Mouse (Mus musculus) macrophage (primary cell): Measurements from ENCODE around the gene Usp40. TPM values are rescaled to one million over a fixed set of nuclear protein-coding genes. Genes with fewer than 3 reads are reported as not detected.

Experiments used
- H3K27ac ChIP-seq: fragments of 350-480 bp; formaldehyde crosslinking; 2 replicates; pipeline ENCODE4 v1.9.0; 2021
- H3K36me3 ChIP-seq: fragments of 350-480 bp; formaldehyde crosslinking; 2 replicates; pipeline ENCODE4 v1.9.0; 2021; ENCODE audit errors: inconsistent target
- H3K4me3 ChIP-seq: fragments of 350-480 bp; formaldehyde crosslinking; 2 replicates; pipeline ENCODE4 v1.9.0; 2021; ENCODE audit errors: inconsistent target
- H3K79me2 ChIP-seq: fragments of 350-480 bp; formaldehyde crosslinking; 2 replicates; pipeline ENCODE4 v1.9.0; 2021; ENCODE audit errors: inconsistent target
- WGBS: methylation state at CpG from one replicate; pipeline ENCODE4 v1.1.7; 2026; ENCODE audit warnings: inconsistent platforms; ENCODE audit not compliant: missing documents; 5-methylcytosine and 5-hydroxymethylcytosine counted together
- polyA plus RNA-seq: library from polyadenylated mRNA; stranded (reverse); fragments of 250-400 nt; gene quantifications from 3 replicates; pipeline ENCODE4 v1.2.4, GENCODE M21; 2018; ENCODE audit warnings: inconsistent platforms

The Usp40 gene
- polyA plus RNA-seq, 1 experiment from 2014 or later, result 11.4 TPM

DNA sequence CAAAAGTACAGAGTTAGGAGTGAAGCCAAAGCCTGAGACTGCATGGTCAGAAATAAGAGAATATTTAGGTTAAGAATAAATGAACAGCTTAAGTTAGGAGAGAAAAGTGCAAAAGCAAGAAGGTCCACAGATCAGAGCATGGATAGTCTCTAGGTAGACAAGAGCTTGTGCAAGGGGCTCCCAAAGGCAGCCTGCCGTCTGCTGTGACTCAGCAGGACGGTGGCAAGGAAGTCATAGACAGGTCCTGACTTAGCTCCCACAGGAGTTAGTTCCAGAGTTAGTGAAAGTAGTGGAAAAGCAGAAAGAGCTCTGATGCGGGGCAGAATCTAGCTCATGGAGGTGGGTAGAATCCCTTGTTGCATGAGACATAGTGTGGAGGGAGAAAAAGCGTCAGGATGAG is 38.0 kb downstream of the Usp40 start:
- Histone ChIP-seq H3K36me3 (peaks cover 27% of the 10 kb centered on the region), H3K27ac (no peak overlapping the region), H3K79me2 (no peaks in the 10 kb centered on the region), H3K4me3 (no peak overlapping the region)
- WGBS, result 88% methylated on average over 4 of the region's 4 CpGs

DNA sequence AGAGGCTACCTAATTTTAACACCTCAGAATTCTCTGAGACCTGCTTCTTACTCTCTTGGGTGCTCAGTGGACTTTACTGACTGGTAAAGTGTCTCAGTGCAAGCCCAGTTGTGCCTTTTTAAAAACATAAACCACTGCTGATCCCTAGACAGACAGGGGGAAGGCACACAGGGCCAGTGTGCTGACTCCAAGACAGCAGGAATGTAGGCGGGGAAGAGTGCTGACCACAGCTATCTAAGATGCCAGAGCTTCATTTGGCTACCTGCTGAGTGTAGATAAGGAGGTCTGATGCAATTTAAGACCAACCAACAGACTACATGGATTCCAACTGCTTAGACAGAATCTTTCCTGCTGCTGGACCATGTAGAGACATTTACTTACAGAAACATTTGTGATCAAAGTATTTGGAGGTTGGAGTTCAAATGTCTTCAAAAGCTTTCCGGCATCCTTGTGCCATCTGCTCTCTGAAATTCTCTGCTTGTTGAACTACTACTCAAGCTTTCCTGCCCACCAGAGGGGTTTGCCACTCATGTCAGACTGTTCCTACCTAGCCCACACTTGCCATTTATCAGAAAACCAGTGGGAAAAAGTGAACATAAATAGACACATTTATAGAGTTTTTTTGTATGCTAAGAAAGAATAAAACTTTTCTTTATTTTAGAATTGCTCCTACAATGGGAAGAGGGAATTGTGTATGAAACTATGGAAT is 46.7 kb downstream of the Usp40 start:
- Histone ChIP-seq H3K36me3 (peaks cover 29% of the 10 kb centered on the region; the same call in 1 of the 2 replicates), H3K79me2 (no peaks in the 10 kb centered on the region), H3K4me3 (no peak overlapping the region), H3K27ac (no peak overlapping the region)
- WGBS, result 86% methylated on average over 2 of the region's 2 CpGs

DNA sequence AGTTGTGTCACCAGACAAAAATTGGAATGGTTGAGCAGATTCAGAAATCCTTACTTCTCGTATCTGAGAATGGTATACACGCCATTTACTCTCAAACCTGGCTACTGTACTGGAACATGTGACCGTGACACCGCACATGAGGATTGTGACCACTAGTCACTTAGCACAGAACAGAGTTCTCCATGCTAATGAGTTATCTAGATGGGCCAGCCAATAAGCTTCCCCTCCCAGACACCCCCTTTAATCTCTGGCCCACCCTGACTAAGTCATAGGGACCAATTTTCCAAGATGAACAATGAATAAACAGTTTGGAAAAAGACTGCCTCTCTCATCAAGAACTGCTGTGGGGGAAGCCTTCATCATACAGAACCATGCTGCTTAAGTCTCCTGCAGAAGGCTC is 47.6 kb downstream of the Usp40 start:
- Histone ChIP-seq H3K79me2 (no peaks in the 10 kb centered on the region), H3K36me3 (peaks cover 37% of the 10 kb centered on the region), H3K27ac (peak overlapping the region; percentile 60), H3K4me3 (no peak overlapping the region)
- 91% methylated on average over 4 of the region's 4 CpGs for WGBS

DNA sequence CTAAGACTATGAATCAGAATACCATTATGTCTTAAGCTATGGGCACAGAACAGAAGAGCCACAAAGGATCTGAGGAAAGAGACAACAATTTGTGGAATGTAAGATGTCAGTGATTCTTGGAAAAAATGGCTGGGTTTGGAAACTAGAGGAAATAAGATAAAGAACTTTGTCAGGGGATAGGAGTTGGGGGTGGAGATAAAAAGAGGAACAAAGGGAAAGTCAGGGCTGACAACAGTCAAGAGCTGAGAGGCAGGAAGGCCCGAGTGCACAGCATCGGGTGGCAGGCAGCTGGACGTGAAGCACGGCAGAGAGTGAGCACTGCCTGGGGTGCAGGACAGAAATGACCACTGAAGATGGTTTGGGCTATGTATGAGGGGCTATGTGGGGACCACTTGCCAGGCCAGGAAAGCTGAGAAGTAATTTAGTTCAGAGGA is 48.3 kb downstream of the Usp40 start:
- H3K4me3 ChIP-seq, result no peak overlapping the region

DNA sequence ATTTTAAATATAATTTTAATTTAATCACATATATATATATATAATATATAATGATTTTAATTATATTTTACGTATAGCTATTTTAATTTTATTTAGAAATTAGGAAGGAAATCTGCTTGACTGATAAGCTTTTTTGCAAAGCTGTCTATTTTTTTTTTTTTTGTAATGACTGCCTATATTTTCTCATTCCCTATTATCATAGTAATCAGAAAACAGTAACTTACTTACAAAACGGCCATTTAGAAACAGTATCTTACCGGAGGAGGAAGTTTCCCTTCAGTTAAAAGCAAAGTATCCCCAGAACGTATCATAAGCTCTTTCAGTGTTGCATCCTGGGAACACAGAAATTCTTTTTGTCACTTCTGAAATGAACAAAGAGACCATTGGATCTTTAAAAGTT is 48.8 kb downstream of the Usp40 start:
- peak overlapping the region; percentile 60 for H3K27ac ChIP-seq
- peaks cover 34% of the 10 kb centered on the region for H3K36me3 ChIP-seq
- no peaks in the 10 kb centered on the region for H3K79me2 ChIP-seq
- WGBS, result 17% methylated on average over 3 of the region's 4 CpGs
- no peak overlapping the region for H3K4me3 ChIP-seq

More for the DNA sequence above, 48.3 kb downstream of the Usp40 start:
- H3K79me2 ChIP-seq, result no peaks in the 10 kb centered on the region
- peaks cover 34% of the 10 kb centered on the region for H3K36me3 ChIP-seq
- peak overlapping the region; percentile 60 for H3K27ac ChIP-seq
- 0% methylated on average over 4 of the region's 4 CpGs for WGBS

DNA sequence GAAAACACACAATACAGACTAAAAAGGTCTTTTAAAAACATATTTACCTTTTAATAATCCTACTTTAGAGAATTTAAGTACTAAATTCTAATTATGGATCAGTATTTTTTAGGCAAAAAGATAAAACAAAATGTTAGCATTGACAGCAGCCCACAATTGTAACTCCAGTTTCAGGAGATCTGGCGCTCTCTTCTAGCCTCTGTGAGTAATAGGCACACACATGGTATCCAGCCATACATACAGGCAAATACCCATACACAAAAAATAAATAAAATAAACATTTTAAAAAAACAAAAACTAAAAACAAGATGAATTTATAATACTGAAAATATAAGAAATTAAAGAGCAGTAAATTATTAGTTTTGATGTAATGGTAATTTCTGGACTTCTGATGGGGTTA is 49.4 kb downstream of the Usp40 start:
- Histone ChIP-seq H3K79me2 (no peaks in the 10 kb centered on the region), H3K4me3 (no peak overlapping the region), H3K27ac (no peak overlapping the region), H3K36me3 (peaks cover 30% of the 10 kb centered on the region)
- WGBS, result 94% methylated on average over 1 of the region's 1 CpGs

DNA sequence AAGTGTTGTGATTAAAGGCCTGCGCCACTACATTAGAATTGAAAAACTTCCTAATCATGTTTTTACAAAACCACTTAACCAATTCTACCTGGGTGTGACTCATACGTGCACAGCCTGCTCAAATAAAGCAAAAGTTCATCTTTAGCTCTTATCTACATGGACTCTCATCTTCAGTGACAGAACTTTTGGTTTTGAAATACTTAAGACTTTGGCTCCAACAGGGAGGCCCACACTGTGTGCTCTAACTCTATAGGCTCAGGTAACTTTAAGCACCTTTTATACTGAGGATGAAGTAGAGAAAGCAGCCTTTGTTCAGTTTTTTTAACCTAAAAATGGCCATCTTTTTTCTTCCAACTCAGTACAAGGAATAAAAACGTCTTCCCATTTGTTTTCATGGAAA is 55.3 kb downstream of the Usp40 start:
- no peak overlapping the region for H3K4me3 ChIP-seq
- no peak overlapping the region for H3K27ac ChIP-seq
- WGBS, result 94% methylated on average over 3 of the region's 3 CpGs
- peaks cover 65% of the 10 kb centered on the region for H3K36me3 ChIP-seq
- no peaks in the 10 kb centered on the region for H3K79me2 ChIP-seq

DNA sequence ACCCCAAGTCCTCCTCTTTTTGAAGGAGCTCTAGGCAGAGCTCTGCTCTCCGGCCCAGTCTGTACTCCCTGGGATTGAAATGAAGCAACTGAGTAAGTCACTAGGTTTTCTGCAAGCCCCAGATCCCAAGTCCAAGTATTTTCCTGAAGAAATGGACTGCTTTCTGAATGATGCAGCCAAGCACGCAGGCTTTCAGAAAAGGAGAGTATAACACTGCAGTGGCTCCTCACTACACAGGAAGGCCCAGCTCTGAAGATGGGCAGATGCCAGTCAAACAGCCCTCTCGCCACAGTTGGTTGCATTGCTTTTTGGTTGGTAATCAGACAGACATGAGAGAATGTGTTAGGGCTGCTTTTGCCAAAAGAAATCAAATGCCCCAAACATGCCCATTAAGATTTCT is 56.7 kb downstream of the Usp40 start:
- H3K79me2 ChIP-seq, result no peaks in the 10 kb centered on the region
- peaks cover 67% of the 10 kb centered on the region for H3K36me3 ChIP-seq
- no peak overlapping the region for H3K27ac ChIP-seq
- no peak overlapping the region for H3K4me3 ChIP-seq
- 100% methylated on average over 3 of the region's 3 CpGs for WGBS

DNA sequence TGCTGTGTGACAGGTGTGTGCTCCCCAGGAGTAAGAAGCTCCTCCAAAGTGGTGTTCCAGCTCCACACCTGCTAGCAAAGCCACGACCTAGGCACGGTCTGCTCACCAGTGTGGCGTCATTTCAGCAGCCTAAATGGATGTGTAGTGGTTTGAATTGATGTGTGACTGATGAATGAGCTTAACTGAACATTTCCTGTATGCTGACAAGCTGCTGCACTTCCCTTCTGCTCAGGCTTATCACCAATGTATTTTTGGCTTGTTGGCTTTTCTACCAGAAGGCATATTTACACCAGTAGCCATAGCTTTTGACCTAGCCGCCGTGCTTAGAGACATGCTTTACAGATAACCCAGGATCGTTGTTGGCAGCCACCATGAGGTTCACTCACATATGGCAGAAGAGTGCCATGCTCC is 60.7 kb downstream of the Usp40 start:
- Histone ChIP-seq H3K36me3 (peaks cover 97% of the 10 kb centered on the region), H3K27ac (no peak overlapping the region), H3K4me3 (no peak overlapping the region), H3K79me2 (no peaks in the 10 kb centered on the region)
- WGBS, result 17% methylated on average over 6 of the region's 6 CpGs

DNA sequence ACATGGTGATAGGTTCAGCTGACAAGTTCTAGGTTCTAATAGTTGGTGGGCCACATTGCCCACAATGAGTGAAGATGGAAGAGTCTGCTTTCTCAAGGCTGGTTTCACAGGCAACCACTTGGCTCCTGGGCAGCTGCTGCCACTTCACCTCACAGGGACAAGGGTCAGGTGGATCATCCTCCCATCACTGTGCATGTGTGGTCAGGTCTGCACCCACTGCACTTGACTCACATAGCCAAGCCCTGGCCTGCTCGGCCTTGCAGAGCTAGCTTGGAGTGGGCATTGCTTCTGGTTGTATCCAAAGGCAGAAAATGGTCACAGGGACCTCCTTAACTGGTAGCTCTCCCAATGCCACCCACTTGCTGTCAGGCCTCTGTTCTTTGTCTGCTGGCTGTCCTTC is 66.6 kb downstream of the Usp40 start:
- no peak overlapping the region for H3K4me3 ChIP-seq
- 100% methylated on average over 1 of the region's 1 CpGs for WGBS
- peaks cover 99% of the 10 kb centered on the region for H3K36me3 ChIP-seq
- no peaks in the 10 kb centered on the region for H3K79me2 ChIP-seq
- no peak overlapping the region for H3K27ac ChIP-seq

DNA sequence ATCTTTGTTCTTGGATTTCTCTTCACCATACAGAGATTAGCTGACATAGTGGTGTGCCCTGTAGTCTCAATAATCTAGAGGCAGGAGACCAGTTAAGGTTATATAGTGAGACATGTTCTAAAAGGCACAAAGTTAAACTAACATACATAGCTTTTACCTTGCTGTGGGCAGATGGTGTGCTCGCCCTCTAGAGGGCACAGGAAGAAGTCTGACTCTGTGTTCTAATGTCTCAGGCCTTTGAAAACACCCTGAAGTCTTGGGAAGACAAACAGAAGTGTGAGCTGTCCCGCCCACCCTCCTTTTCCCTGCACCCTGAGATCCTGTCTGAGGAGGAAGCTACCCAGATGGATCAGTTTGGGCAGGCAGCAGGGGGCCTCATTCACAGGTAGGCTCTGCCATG is 71.8 kb downstream of the Usp40 start:
- H3K36me3 ChIP-seq, result peaks cover 83% of the 10 kb centered on the region
- WGBS, result 78% methylated on average over 1 of the region's 2 CpGs
- H3K27ac ChIP-seq, result no peak overlapping the region
- no peaks in the 10 kb centered on the region; the same call in 1 of the 2 replicates for H3K79me2 ChIP-seq
- H3K4me3 ChIP-seq, result no peak overlapping the region

DNA sequence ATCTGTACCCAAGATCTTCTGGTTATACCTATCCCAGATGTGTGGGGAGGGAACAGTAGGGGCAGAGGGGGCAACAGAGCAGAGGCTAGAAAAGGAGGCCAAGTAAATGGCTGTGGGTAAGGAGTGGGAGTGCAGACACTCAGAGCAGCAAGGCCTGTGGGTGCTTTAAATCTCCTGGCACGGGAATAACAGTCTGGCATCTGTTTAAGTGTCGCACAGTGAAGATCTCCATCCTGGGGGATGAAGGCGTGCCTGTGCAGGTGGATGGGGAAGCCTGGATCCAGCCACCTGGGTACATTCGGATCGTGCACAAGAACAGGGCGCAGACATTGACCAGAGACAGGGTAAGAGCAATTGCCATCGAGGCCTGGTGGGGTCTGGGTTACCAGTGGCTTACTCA is 72.3 kb downstream of the Usp40 start:
- 94% methylated on average over 7 of the region's 7 CpGs for WGBS
- Histone ChIP-seq H3K79me2 (no peaks in the 10 kb centered on the region; the same call in 1 of the 2 replicates), H3K27ac (no peak overlapping the region), H3K4me3 (no peak overlapping the region), H3K36me3 (peaks cover 83% of the 10 kb centered on the region)

DNA sequence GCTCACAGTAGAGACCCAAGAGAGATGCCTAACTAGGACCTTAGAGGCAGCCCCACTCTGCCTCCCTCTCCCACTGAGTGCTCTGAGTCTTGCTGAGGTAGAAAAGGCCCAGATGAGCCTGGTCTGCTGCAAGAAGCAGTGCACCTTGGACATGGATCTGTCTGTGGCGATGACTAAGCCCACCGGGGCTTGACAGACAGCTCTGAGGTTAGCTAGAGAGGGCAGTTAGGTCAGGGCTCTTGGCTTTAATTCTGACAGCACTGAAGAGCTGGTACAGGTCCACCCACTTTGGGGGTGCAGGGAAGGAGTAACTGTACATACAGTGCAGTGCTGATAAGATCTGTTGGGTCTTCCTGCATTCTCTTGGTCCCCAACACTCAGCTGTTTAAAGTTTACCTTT is 72.8 kb downstream of the Usp40 start:
- Histone ChIP-seq H3K79me2 (no peaks in the 10 kb centered on the region; the same call in 1 of the 2 replicates), H3K27ac (no peak overlapping the region), H3K4me3 (no peak overlapping the region), H3K36me3 (peaks cover 83% of the 10 kb centered on the region)
- WGBS, result 49% methylated on average over 2 of the region's 2 CpGs

DNA sequence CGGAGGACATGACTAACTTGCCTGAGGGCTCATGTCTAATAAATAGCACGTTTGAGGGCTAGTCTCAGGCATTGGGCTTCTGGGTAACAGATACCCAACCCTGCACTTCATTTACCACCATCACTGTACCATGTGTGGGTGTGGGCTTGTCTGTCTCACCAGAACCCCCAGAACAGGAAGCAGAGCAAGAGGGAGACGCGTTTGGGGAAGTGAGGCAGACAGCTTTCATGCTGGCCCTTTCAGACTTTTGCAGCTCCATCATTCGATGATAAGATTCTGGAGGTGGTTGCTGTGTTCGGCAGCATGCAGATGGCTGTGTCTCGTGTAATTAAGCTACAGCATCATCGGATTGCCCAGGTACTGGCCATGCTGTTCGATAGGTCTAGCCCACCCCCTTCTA is 73.3 kb downstream of the Usp40 start:
- 26% methylated on average over 9 of the region's 9 CpGs for WGBS
- Histone ChIP-seq H3K79me2 (no peaks in the 10 kb centered on the region; the same call in 1 of the 2 replicates), H3K4me3 (no peak overlapping the region), H3K36me3 (peaks cover 83% of the 10 kb centered on the region), H3K27ac (no peak overlapping the region)

DNA sequence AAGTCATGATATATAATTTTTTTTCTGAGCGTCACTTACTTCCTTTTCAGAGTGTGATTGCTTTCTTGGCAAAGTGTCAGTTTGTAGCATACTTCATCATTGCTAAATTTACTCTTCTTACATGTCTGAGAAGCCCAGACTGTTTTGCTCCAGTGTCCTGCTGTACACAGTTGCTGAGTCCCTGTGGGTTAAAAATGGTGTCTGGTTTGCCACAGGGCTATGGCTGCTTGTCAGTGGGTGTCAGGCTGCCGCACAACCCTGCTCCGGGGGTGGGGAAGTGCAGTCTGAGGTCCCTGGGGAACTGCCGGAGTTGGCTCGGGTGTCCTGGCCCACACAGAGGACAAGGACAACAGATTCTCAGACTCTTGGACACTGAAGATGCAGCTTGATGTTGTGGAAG is 75.3 kb downstream of the Usp40 start:
- Histone ChIP-seq H3K27ac (no peak overlapping the region), H3K36me3 (peaks cover 82% of the 10 kb centered on the region), H3K4me3 (no peak overlapping the region), H3K79me2 (no peaks in the 10 kb centered on the region; the same call in 1 of the 2 replicates)
- 52% methylated on average over 5 of the region's 5 CpGs for WGBS

DNA sequence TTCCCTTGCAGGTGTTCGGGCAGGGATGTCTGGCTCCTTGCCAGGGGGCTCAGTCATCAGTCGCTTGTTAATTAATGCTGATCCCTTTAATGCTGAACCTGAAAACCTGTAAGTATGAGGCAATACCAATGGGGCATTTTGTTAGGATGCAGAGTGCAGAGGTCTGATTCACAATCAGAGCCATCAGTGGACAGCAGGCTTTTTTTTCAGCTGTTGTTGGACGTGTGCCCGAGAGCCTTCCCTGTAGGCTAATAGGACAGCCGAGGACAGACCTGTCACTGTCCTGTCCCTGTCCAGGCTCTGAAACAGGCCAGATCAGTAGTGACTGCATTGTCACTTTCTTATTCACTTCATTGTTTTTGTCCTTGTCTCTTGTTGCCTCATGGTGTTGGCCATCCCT is 78.6 kb downstream of the Usp40 start:
- Histone ChIP-seq H3K4me3 (no peak overlapping the region), H3K27ac (no peak overlapping the region), H3K79me2 (no peaks in the 10 kb centered on the region; the same call in 1 of the 2 replicates), H3K36me3 (peaks cover 87% of the 10 kb centered on the region)
- WGBS, result 85% methylated on average over 5 of the region's 5 CpGs
